Mouse (Mus musculus) frontal cortex, postnatal 14 days (tissue): ENCODE measurements around the gene Slc35f2.

Experiments used
- DNase-seq, 2 experiments: peaks; one replicate each; pipeline ENCODE4 v3.0.0; 2022; ENCODE audit warnings: low spot score in 2 of 2

Slc35f2 gene

DNA sequence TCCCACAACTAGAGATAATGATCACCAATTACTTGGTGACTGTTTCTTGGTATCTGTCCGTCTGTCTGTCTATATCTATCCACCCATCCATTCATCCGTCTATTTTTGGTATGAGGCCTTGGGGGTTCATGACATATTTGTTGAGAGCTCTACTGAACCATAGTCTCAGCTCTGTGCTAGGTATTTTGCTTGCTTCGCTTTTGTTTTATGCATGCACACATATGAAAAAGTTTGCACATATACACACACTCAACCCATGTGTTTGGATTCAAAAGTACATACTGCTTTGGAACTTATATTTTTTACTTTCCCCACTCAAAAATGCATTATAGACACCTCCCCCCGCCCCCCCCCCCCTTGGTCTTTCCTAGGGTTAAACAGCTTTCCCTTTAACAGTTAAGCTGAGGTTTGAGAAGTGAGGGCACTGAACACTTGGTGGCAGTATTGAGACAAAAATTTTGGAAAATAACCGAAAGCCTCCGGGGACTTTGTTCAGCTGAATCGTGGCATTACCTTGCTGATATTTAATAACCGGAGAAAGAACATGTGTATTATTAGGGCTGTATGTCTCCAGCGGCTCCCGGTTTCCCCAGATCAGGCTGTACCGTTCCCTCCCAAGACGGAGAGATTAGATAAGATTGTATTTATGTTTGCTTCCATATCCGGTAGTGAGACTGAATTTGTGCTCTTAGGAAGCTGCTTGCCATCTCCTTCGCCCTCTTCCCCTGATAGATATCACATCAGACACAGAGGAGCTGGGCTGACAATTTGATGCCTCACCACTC lies 57.9 kb downstream of the Slc35f2 start:
- DNase-seq, result peak in 1 of 2 experiments; percentile 52

DNA sequence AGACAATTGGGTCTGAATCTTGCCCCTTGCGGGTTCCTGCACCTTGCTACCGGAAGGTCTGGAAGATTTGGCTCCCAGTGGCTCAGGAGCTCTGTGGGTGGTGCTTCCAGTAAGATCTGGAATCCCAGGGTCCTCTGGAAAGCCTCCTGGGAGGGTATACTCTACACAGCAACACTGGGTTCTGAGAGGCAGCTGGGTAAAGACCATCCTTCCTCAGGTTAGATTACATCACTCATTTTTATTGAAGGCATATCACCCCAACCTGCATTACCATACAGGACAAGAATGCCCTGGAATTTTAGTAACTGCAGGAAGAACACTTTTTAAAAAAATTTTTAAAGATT lies 58.5 kb downstream of the Slc35f2 start:
- DNase-seq, result peak in 1 of 2 experiments; percentile 17

DNA sequence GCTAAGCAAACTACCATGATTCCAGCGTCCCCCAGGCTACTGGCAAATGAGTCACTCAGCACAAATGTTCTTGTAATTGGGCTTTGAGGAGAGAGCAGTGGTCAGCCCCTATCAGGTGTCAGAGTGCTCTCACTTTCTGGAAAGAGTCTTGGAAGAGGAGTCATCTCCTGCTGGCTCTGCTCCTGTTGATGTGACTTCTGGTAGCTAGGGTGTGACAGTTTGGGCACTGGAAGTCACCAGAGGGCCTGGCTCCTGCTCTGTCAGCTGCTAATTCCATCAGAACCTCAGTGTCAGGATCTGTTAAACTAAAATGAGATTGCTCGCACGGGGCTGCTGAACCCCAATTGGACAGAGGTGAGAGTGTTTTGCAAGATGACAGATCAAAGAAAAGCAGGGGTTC lies 63.7 kb downstream of the Slc35f2 start:
- DNase-seq, result no peak

DNA sequence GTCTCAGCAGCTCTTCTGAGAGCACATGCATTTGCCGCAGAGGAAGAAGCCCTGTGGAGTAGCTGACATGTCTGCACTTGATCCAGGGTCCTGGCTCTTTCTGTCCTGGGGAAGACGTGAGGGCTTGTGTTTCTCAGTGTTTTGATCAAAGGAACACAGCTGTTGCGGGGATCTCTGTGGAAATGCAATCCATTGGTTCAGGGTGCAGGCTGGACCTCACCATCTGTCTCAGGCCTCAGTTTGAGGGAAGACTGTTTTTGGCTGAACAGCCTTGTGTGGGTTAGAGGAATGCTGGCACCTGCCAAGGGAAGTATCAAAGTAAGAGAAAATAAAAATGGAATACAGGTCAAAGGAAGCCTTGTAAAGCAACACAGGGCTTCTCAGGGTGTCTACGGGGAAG lies 64.6 kb downstream of the Slc35f2 start:
- DNase-seq, result no peak

DNA sequence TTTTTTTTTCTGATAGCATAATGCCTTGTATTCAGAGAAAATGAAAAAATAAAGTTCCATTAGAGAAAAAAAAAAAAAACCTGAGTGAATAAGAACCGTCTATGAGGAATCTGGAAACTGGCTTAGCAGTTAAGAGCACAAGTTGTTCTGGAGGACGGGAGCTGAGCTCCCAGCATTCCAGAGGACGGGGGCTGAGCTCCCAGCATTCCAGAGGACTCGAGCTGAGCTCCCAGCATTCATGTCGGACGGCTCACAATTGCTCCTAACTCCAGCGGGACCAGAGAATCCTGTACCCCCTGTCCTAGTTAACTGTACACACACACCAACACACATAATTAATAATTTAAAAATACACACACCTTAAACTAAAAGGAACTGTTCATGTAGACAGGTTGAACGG lies 67.5 kb downstream of the Slc35f2 start:
- no peak for DNase-seq

DNA sequence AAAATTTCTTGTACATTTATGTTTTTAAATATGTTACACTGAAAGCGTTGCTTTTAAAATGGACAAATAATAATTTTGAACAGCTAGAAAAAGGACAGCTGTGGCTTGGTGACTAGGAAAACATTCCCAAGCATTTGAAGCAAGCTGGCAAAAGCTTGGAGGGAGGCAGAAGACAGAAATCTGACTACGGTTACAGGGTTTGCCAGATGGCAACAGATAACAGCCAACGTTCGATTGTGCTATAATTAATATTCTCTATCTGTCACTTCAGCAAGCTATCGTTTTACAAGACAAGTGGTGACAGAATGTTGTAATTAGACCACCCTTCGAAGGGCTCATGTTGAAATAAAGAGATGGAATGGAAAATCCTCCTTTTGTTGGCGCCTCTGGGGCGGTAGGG lies 77.2 kb downstream of the Slc35f2 start:
- DNase-seq, result no peak

DNA sequence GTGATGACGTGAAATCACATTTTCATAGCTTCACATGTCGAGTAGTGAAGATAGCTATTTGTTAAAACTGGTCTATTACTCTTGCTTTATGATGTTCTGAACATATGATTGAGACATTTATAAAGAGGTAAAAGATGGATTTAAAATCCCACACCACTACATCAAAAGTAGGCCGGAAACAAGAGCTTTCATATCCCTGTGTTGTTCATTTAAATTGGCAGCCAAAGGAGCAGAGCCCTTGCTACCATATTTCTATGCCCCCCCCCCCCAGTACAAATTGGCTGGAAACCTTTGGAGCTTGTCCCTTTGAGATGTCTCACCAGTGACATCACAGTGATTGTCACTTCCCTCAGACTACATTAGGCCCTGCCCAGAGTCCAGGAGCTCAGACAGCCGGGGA lies 78.5 kb downstream of the Slc35f2 start, which contains the start of gene Sln:
Sln (plus strand) TSS at position 301 of the 400 bp plus-strand sequence.
- no peak for DNase-seq

DNA sequence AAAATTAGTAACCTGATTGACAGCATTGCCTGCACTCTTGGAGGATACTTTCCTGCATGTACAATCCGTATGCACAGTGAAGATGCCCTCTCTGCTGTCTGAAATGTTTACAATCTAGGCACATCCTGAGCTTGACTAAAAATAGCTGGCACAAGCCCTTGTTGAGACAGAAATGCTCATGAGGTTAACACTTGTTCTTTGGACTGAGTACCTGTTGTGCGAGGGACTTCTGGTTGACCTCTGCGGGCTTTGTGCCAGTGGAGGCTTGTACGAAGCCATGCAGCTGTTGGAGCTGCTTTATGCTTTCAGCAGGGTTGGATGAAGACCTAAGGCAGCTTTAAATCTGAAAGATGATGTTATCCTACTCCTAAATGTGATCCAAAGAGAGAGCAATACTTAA lies 80.8 kb downstream of the Slc35f2 start:
- no peak for DNase-seq

DNA sequence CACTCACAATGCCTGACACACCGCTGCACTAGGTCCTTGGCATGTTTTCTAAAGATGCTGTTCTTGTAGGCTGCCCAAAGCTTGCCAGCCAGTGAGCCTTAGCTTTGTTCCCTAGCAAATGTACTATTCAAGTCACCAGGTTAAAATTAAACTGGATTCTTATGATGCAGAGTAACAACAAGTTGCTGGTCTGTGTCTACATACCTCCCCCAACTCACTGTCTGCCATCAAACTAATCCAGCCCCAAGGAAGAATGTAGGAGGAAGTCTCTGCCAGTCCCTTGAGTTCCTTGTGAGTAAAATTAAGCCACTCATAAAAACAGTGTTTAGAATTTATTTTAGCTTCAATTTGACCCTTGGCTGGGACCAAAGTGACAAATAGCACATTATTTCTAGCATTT lies 82.3 kb downstream of the Slc35f2 start:
- DNase-seq, result no peak

DNA sequence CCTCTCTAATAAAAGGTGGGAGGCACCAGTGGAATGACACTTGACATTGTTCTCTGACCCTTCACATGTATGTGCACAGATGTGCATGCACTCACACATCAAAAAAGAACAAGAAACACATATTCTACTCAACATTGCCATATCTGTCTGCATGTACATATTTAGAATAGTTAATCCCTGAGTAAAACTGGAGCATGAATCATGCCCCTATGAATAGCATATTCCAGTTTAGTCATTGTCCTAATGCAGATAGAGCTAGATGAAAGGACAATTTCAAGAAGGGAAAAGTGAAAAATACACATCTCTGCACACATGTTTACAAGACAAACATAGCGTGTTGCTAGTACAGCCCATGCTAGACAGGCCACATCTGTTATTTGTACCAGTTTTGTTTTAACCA lies 83.2 kb downstream of the Slc35f2 start:
- no peak for DNase-seq

DNA sequence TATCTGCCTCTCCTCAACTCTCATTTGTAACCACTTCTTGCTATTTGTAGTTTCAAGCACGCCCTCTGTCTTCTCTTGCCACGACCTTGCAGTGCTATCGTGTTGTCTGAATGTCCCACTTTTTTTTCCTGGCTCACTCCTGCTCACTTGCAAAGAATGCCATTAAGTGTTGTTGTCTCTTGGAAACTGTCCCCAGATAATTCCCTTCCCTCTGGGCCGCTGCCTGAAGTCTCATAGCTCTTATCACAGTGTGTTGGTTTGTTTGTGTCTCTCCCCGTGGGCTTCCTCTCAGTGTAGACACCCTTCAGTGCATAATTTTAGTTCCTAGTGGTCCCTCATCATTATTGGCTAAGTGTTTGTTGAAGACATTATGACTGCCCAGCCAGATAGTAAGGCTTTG lies 86.5 kb downstream of the Slc35f2 start:
- no peak for DNase-seq
